In the genomic region with DNA sequence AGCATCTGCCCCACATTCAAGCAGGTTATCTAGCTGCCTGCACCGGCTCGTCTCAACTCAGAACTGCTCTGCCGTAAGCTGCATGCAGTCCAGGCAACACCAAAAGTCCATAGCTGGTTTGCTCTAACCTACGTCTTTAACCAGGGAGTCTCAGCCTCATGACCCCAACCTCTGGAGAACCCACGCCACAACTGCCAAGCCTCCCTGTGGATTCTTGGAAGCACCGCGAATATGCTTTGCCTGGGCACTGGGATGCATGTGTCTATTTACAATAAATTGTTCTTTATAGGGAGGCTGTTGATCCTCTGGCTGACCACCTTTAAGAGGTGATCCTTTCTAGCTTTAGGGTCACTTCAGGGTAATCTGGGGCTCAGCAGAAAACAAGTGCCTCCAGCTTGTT, we compare ENCODE assay signal across 8 mouse cellular contexts. TPM values are rescaled to one million over a fixed set of nuclear protein-coding genes. Genes with fewer than 3 reads are reported as not detected.
DNase-seq lines count a peak whose midpoint lies in the region; ATAC-seq and TF ChIP-seq lines count a peak whose summit lies in the region.

No protein-coding gene starts in this region.

- no peak for TF ChIP-seq CTCF in G1E (IDR thresholded peaks at IDR 0.05; ENCODE audit: low read depth, low read length)

- ATAC-seq in heart, embryonic 14.5 days (ENCODE audit: insufficient number of reproducible peaks, insufficient read depth, low FRiP score, low read depth) = no peak
- no peak for ATAC-seq in G1E (ENCODE audit: extremely low read depth, insufficient number of reproducible peaks, low FRiP score, poor library complexity, severe bottlenecking)
- no peak for ATAC-seq in hindbrain, embryonic 11.5 days (ENCODE audit: low FRiP score)
- ATAC-seq in activated CD4-positive, CD25-positive, alpha-beta regulatory T cell, adult 4 months = no peak

- H3K36me3 ChIP-seq in heart, embryonic 14.5 days (ENCODE audit: control insufficient read depth, insufficient read depth, low read length) = peaks cover 53% of the 10 kb centered on the region
- H3K36me3 ChIP-seq in G1E (replicated peaks) = peaks cover 67% of the 10 kb centered on the region
- H3K36me3 ChIP-seq in hindbrain, embryonic 11.5 days (ENCODE audit: control insufficient read depth, insufficient read depth, low read length) = peaks cover 15% of the 10 kb centered on the region; the same call in 1 of the 2 replicates
- peaks cover 55% of the 10 kb centered on the region for H3K36me3 ChIP-seq in midbrain, embryonic 10.5 days

- H3K27me3 ChIP-seq in heart, embryonic 14.5 days (ENCODE audit: control insufficient read depth, insufficient read depth, low read length) = peaks cover 17% of the 10 kb centered on the region
- no peaks in the 10 kb centered on the region for H3K27me3 ChIP-seq in G1E (ENCODE audit: insufficient read depth, low read length)
- peaks cover 10% of the 10 kb centered on the region for H3K27me3 ChIP-seq in hindbrain, embryonic 11.5 days (ENCODE audit: control insufficient read depth, insufficient read depth, low read length)
- peaks cover 29% of the 10 kb centered on the region for H3K27me3 ChIP-seq in midbrain, embryonic 10.5 days (ENCODE audit: low read depth, poor library complexity, severe bottlenecking)

- peak overlapping the region; percentile 93 for H3K4me2 ChIP-seq in heart, embryonic 14.5 days (ENCODE audit: low read length)
- H3K4me2 ChIP-seq in hindbrain, embryonic 11.5 days (replicated peaks; ENCODE audit: low read depth, low read length) = no peak overlapping the region; the same call in 1 of the 2 replicates

- peak overlapping the region in 1 of 2 experiments; percentile 77; a peak in 2 of 4 replicates for H3K4me3 ChIP-seq in heart, embryonic 14.5 days (ENCODE audit: control insufficient read depth in 1 of 2, insufficient read depth in 1 of 2, low read depth in 1 of 2, low read length in 2 of 2)
- H3K4me3 ChIP-seq in G1E (ENCODE audit: low read depth, low read length) = peak overlapping the region; percentile 86
- peak overlapping the region; percentile 65; the same call in 1 of the 2 replicates for H3K4me3 ChIP-seq in hindbrain, embryonic 11.5 days (ENCODE audit: low read depth, low read length)
- peak overlapping the region; percentile 76 for H3K4me3 ChIP-seq in midbrain, embryonic 10.5 days

- peak overlapping the region in 1 of 2 experiments; percentile 93; a peak in 1 of 4 replicates for H3K27ac ChIP-seq in heart, embryonic 14.5 days (replicated peaks in 1 of 2; ENCODE audit: control insufficient read depth in 1 of 2, insufficient read depth in 1 of 2, low read depth in 2 of 2, low read length in 2 of 2)
- H3K27ac ChIP-seq in hindbrain, embryonic 11.5 days (ENCODE audit: low read depth, low read length) = no peak overlapping the region
- peak overlapping the region; percentile 95 for H3K27ac ChIP-seq in midbrain, embryonic 10.5 days (replicated peaks)

- H3K4me1 ChIP-seq in heart, embryonic 14.5 days (ENCODE audit: control insufficient read depth in 2 of 2, insufficient read depth in 2 of 2, low read length in 2 of 2) = peaks cover 9 to 14% of the 10 kb centered on the region in 2 experiments; a peak in 3 of 4 replicates
- peaks cover 57% of the 10 kb centered on the region for H3K4me1 ChIP-seq in G1E (ENCODE audit: insufficient read depth, low read depth, low read length)
- peaks cover 4% of the 10 kb centered on the region; the same call in 1 of the 2 replicates for H3K4me1 ChIP-seq in hindbrain, embryonic 11.5 days (replicated peaks; ENCODE audit: control insufficient read depth, insufficient read depth, low read length)
- H3K4me1 ChIP-seq in midbrain, embryonic 10.5 days = peaks cover 31% of the 10 kb centered on the region

- no peak for DNase-seq in heart, postnatal 4 days
- no peak for DNase-seq in G1E (ENCODE audit: low spot score)
- DNase-seq in hindbrain, embryonic 11.5 days (ENCODE audit: low spot score) = no peak
- no peak for DNase-seq in midbrain, embryonic 10.5 days (ENCODE audit: low spot score)
- no peak for DNase-seq in gastrocnemius, postnatal 10 days
- no peak for DNase-seq in adrenal gland, adult 2 months

- H3K9me3 ChIP-seq in heart, embryonic 14.5 days (ENCODE audit: control insufficient read depth, low read length) = no peaks in the 10 kb centered on the region
- peaks cover 3% of the 10 kb centered on the region; the same call in 1 of the 2 replicates for H3K9me3 ChIP-seq in G1E (replicated peaks)
- H3K9me3 ChIP-seq in hindbrain, embryonic 11.5 days (ENCODE audit: control insufficient read depth, low read length) = no peaks in the 10 kb centered on the region
- H3K9me3 ChIP-seq in midbrain, embryonic 10.5 days (replicated peaks) = no peaks in the 10 kb centered on the region

- WGBS in heart, embryonic 14.5 days = 80% methylated on average over 7 of the region's 7 CpGs
- WGBS in hindbrain, embryonic 11.5 days = 86% methylated on average over 7 of the region's 7 CpGs
- 87% methylated on average over 7 of the region's 7 CpGs for WGBS in midbrain, embryonic 10.5 days

- peak overlapping the region; percentile 84; the same call in 1 of the 2 replicates for H3K9ac ChIP-seq in heart, embryonic 14.5 days (ENCODE audit: low read length)
- H3K9ac ChIP-seq in hindbrain, embryonic 11.5 days (ENCODE audit: low read depth, low read length) = peak overlapping the region; percentile 88; the same call in 1 of the 2 replicates

RNA-seq across cellular contexts. Expression of gene Sco2, which starts 1.1 kb away (rescaled TPM):
- 7.9 and 9.4 TPM in 2 replicates for polyA plus RNA-seq in heart, embryonic 14.5 days (2014; fragmentation: Nextera tagmentation; extraction: Ambion mirVana)
- total RNA-seq in heart, postnatal 4 days (2021) = 10 to 100 TPM; 13.6 to 14.1 TPM
- total RNA-seq in G1E (2014; fragmentation: Nextera tagmentation) (9.5 and 15.0 TPM in 2 replicates), G1E (2017) (26.2 and 27.8 TPM in 2 replicates)
- polyA plus RNA-seq in G1E (2012) = 62.3 and 64.6 TPM in 2 replicates
- polyA plus RNA-seq in hindbrain, embryonic 11.5 days (2014; fragmentation: Nextera tagmentation; extraction: Ambion mirVana) = 7.4 and 7.9 TPM in 2 replicates
- polyA plus RNA-seq in midbrain, embryonic 10.5 days (2016; fragmentation: Nextera tagmentation; extraction: Ambion mirVana) = 6.4 and 7.1 TPM in 2 replicates
- polyA plus RNA-seq in activated CD4-positive, CD25-positive, alpha-beta regulatory T cell, adult 4 months (2017; shearing (Covaris generic)) = 1 to 10 TPM; 2.1 to 4.9 TPM
- total RNA-seq in gastrocnemius, postnatal 10 days (2021) = 10 to 100 TPM; 14.2 to 14.6 TPM
- 10 to 100 TPM; 33.9 to 36.2 TPM for total RNA-seq in adrenal gland, adult 2 months (2021)
- polyA plus RNA-seq in adrenal gland, adult 2 months (2012; rRNA removed) = 68.5 and 73.3 TPM in 2 replicates

RNA-seq across cellular contexts. Expression of gene Tymp, which starts 4.3 kb away (rescaled TPM):
- polyA plus RNA-seq in heart, embryonic 14.5 days (2014; fragmentation: Nextera tagmentation; extraction: Ambion mirVana) = 1.2 and 1.6 TPM in 2 replicates
- under 1 TPM; 0.31 to 0.72 TPM for total RNA-seq in heart, postnatal 4 days (2021)
- not detected in 2 replicates for total RNA-seq in G1E (2014; fragmentation: Nextera tagmentation)
- 0.27 and 0.35 TPM in 2 replicates for total RNA-seq in G1E (2017)
- 0.61 and 0.69 TPM in 2 replicates for polyA plus RNA-seq in G1E (2012)
- 1.4 and 1.7 TPM in 2 replicates for polyA plus RNA-seq in hindbrain, embryonic 11.5 days (2014; fragmentation: Nextera tagmentation; extraction: Ambion mirVana)
- 1.5 and 1.6 TPM in 2 replicates for polyA plus RNA-seq in midbrain, embryonic 10.5 days (2016; fragmentation: Nextera tagmentation; extraction: Ambion mirVana)
- polyA plus RNA-seq in activated CD4-positive, CD25-positive, alpha-beta regulatory T cell, adult 4 months (2017; shearing (Covaris generic)) = under 1 TPM; 0.61 to 0.74 TPM
- under 1 TPM; 0.38 to 0.50 TPM for total RNA-seq in gastrocnemius, postnatal 10 days (2021)
- under 1 TPM in 1 of 2 experiments, not detected in 1; 0.26 TPM for total RNA-seq in adrenal gland, adult 2 months (2021)
- 9.9 and 10.1 TPM in 2 replicates for polyA plus RNA-seq in adrenal gland, adult 2 months (2012; rRNA removed)

RNA-seq across cellular contexts. Expression of gene Odf3b, which starts 6.5 kb away (rescaled TPM):
- 0.36 and 0.76 TPM in 2 replicates for polyA plus RNA-seq in heart, embryonic 14.5 days (2014; fragmentation: Nextera tagmentation; extraction: Ambion mirVana)
- total RNA-seq in heart, postnatal 4 days (2021) = under 1 TPM; 0.26 to 0.72 TPM
- total RNA-seq in G1E (2014; fragmentation: Nextera tagmentation) (not detected in 2 replicates), G1E (2017) (not detected in 2 replicates)
- not detected in 2 replicates for polyA plus RNA-seq in G1E (2012)
- 1.7 and 2.6 TPM in 2 replicates for polyA plus RNA-seq in hindbrain, embryonic 11.5 days (2014; fragmentation: Nextera tagmentation; extraction: Ambion mirVana)
- polyA plus RNA-seq in midbrain, embryonic 10.5 days (2016; fragmentation: Nextera tagmentation; extraction: Ambion mirVana) = 0.11 and 0.99 TPM in 2 replicates
- 1 to 10 TPM; 1.2 to 1.9 TPM for polyA plus RNA-seq in activated CD4-positive, CD25-positive, alpha-beta regulatory T cell, adult 4 months (2017; shearing (Covaris generic))
- total RNA-seq in gastrocnemius, postnatal 10 days (2021) = 1 to 10 TPM in 1 of 2 experiments, under 1 TPM in 1; 0.68 to 1.6 TPM
- total RNA-seq in adrenal gland, adult 2 months (2021) = under 1 TPM in 1 of 2 experiments, not detected in 1; 0.52 TPM
- polyA plus RNA-seq in adrenal gland, adult 2 months (2012; rRNA removed) = 2.0 TPM in 2 replicates

RNA-seq across cellular contexts. Expression of gene Klhdc7b, which starts 12.2 kb away (rescaled TPM):
- not detected in 2 replicates for polyA plus RNA-seq in heart, embryonic 14.5 days (2014; fragmentation: Nextera tagmentation; extraction: Ambion mirVana)
- not detected for total RNA-seq in heart, postnatal 4 days (2021)
- total RNA-seq in G1E (2014; fragmentation: Nextera tagmentation) (not detected in 2 replicates), G1E (2017) (0.05 TPM in 1 of 2 replicates, not detected in the other)
- polyA plus RNA-seq in G1E (2012) = not detected in 2 replicates
- polyA plus RNA-seq in hindbrain, embryonic 11.5 days (2014; fragmentation: Nextera tagmentation; extraction: Ambion mirVana) = not detected in 2 replicates
- not detected in 2 replicates for polyA plus RNA-seq in midbrain, embryonic 10.5 days (2016; fragmentation: Nextera tagmentation; extraction: Ambion mirVana)
- polyA plus RNA-seq in activated CD4-positive, CD25-positive, alpha-beta regulatory T cell, adult 4 months (2017; shearing (Covaris generic)) = under 1 TPM in 1 of 2 experiments, not detected in 1; 0.23 TPM
- not detected for total RNA-seq in gastrocnemius, postnatal 10 days (2021)
- not detected for total RNA-seq in adrenal gland, adult 2 months (2021)
- not detected in 2 replicates for polyA plus RNA-seq in adrenal gland, adult 2 months (2012; rRNA removed)

RNA-seq across cellular contexts. Expression of gene Ncaph2, which starts 17.0 kb away (rescaled TPM):
- polyA plus RNA-seq in heart, embryonic 14.5 days (2014; fragmentation: Nextera tagmentation; extraction: Ambion mirVana) = 95.0 and 97.6 TPM in 2 replicates
- total RNA-seq in heart, postnatal 4 days (2021) = 10 to 100 TPM; 91.0 to 99.7 TPM
- total RNA-seq in G1E (2014; fragmentation: Nextera tagmentation) (147 and 164 TPM in 2 replicates), G1E (2017) (130 and 148 TPM in 2 replicates)
- polyA plus RNA-seq in G1E (2012) = 68.4 and 78.1 TPM in 2 replicates
- polyA plus RNA-seq in hindbrain, embryonic 11.5 days (2014; fragmentation: Nextera tagmentation; extraction: Ambion mirVana) = 133 and 140 TPM in 2 replicates
- 191 and 197 TPM in 2 replicates for polyA plus RNA-seq in midbrain, embryonic 10.5 days (2016; fragmentation: Nextera tagmentation; extraction: Ambion mirVana)
- polyA plus RNA-seq in activated CD4-positive, CD25-positive, alpha-beta regulatory T cell, adult 4 months (2017; shearing (Covaris generic)) = 100 to 1,000 TPM; 141 to 171 TPM
- total RNA-seq in gastrocnemius, postnatal 10 days (2021) = 10 to 100 TPM; 50.5 to 55.8 TPM
- total RNA-seq in adrenal gland, adult 2 months (2021) = 10 to 100 TPM; 61.7 to 74.8 TPM
- 101 and 102 TPM in 2 replicates for polyA plus RNA-seq in adrenal gland, adult 2 months (2012; rRNA removed)
